Comparison of ENCODE assay signal across 7 mouse cellular contexts in genomic region chr12:76961932-76962891, GRCm38 (mm10). TPM values are rescaled to one million over a fixed set of nuclear protein-coding genes. Genes with fewer than 3 reads are reported as not detected.
A peak's percentile ranks its signal among the peaks of the same experiment; 100 is the strongest.
DNase-seq lines count a peak whose midpoint lies in the region; ATAC-seq lines count a peak whose summit lies in the region.

TSS of gene Max (minus strand) at chr12:76962201.

- H3K9me3 ChIP-seq in embryonic facial prominence, embryonic 11.5 days (replicated peaks; ENCODE audit: control insufficient read depth, low read length): no peaks in the 10 kb centered on the region
- H3K9me3 ChIP-seq in limb, embryonic 10.5 days (replicated peaks): no peaks in the 10 kb centered on the region
- H3K9me3 ChIP-seq in midbrain, embryonic 13.5 days: no peaks in the 10 kb centered on the region

- H3K4me1 ChIP-seq in embryonic facial prominence, embryonic 11.5 days (ENCODE audit: control insufficient read depth, insufficient read depth, low read length): no peaks in the 10 kb centered on the region
- H3K4me1 ChIP-seq in limb, embryonic 10.5 days: peaks cover 24% of the 10 kb centered on the region
- peaks cover 19% of the 10 kb centered on the region for H3K4me1 ChIP-seq in midbrain, embryonic 13.5 days (replicated peaks)

- under 1% methylated on average over 73 of the region's 73 CpGs for WGBS in embryonic facial prominence, embryonic 11.5 days
- WGBS in limb, embryonic 10.5 days: under 1% methylated on average over 73 of the region's 73 CpGs
- under 1% methylated on average over 73 of the region's 73 CpGs for WGBS in midbrain, embryonic 13.5 days

- H3K4me2 ChIP-seq in embryonic facial prominence, embryonic 11.5 days (ENCODE audit: low read depth, low read length): peak within 1 kb of the TSS; percentile 64
- H3K4me2 ChIP-seq in midbrain, embryonic 13.5 days (replicated peaks): peak within 1 kb of the TSS; percentile 92

- H3K27ac ChIP-seq in embryonic facial prominence, embryonic 11.5 days (replicated peaks; ENCODE audit: low read depth, low read length): no peak within 1 kb of the TSS
- H3K27ac ChIP-seq in limb, embryonic 10.5 days: peak within 1 kb of the TSS; percentile 86
- H3K27ac ChIP-seq in midbrain, embryonic 13.5 days: peak within 1 kb of the TSS; percentile 75

- peak within 1 kb of the TSS; percentile 68 for H3K4me3 ChIP-seq in embryonic facial prominence, embryonic 11.5 days (ENCODE audit: low read depth, low read length)
- peak within 1 kb of the TSS; percentile 71 for H3K4me3 ChIP-seq in limb, embryonic 10.5 days
- peak within 1 kb of the TSS; percentile 99 for H3K4me3 ChIP-seq in midbrain, embryonic 13.5 days (replicated peaks)

- DNase-seq in adrenal gland, postnatal 14 days: peak; percentile 99
- peak; percentile 100 for DNase-seq in embryonic facial prominence, embryonic 11.5 days (ENCODE audit: low spot score)
- DNase-seq in kidney, adult 11 months: peak; percentile 100
- DNase-seq in limb, embryonic 10.5 days (ENCODE audit: low spot score): peak; percentile 95
- peak; percentile 93 for DNase-seq in spleen, adult 12 weeks (ENCODE audit: low spot score)

- H3K36me3 ChIP-seq in embryonic facial prominence, embryonic 11.5 days (replicated peaks; ENCODE audit: control insufficient read depth, insufficient read depth, low read depth, low read length): no peaks in the 10 kb centered on the region
- peaks cover 27% of the 10 kb centered on the region for H3K36me3 ChIP-seq in limb, embryonic 10.5 days
- H3K36me3 ChIP-seq in midbrain, embryonic 13.5 days: peaks cover 18% of the 10 kb centered on the region

- peak within 1 kb of the TSS; percentile 72 for H3K9ac ChIP-seq in embryonic facial prominence, embryonic 11.5 days (replicated peaks; ENCODE audit: low read length)
- peak within 1 kb of the TSS; percentile 95 for H3K9ac ChIP-seq in midbrain, embryonic 13.5 days (replicated peaks)

- H3K27me3 ChIP-seq in embryonic facial prominence, embryonic 11.5 days (ENCODE audit: control insufficient read depth, insufficient read depth, low read length): no peaks in the 10 kb centered on the region
- H3K27me3 ChIP-seq in limb, embryonic 10.5 days (ENCODE audit: low read depth, poor library complexity, severe bottlenecking): no peaks in the 10 kb centered on the region
- no peaks in the 10 kb centered on the region for H3K27me3 ChIP-seq in midbrain, embryonic 13.5 days

- peak; percentile 100 for ATAC-seq in embryonic facial prominence, embryonic 11.5 days (replicated peaks; ENCODE audit: insufficient number of reproducible peaks, low FRiP score, low TSS enrichment, low read depth)
- ATAC-seq in granulocyte monocyte progenitor cell, adult 5-6 weeks (replicated peaks; ENCODE audit: poor library complexity, severe bottlenecking): peak; percentile 87
- peak; percentile 100 for ATAC-seq in midbrain, embryonic 13.5 days

RNA-seq across cellular contexts. Expression of gene Max, which starts in this region (rescaled TPM):
- 59.9 and 83.1 TPM in 2 replicates for total RNA-seq in adrenal gland, postnatal 14 days (2021)
- 44.0 and 48.0 TPM in 2 replicates for polyA plus RNA-seq in embryonic facial prominence, embryonic 11.5 days (2014; fragmentation: Nextera tagmentation; extraction: Ambion mirVana)
- 99.0 and 109 TPM in 2 replicates for total RNA-seq in granulocyte monocyte progenitor cell, adult 5-6 weeks (2014; fragmentation: Nextera tagmentation)
- 99.5 and 108 TPM in 2 replicates for total RNA-seq in granulocyte monocyte progenitor cell, adult 5-6 weeks (2017)
- polyA plus RNA-seq in limb, embryonic 10.5 days (2016; fragmentation: Nextera tagmentation; extraction: Ambion mirVana): 11.5 and 12.9 TPM in 2 replicates
- polyA plus RNA-seq in midbrain, embryonic 13.5 days (2015; fragmentation: Nextera tagmentation; extraction: Ambion mirVana): 14.1 and 18.5 TPM in 2 replicates
